In the genomic region with DNA sequence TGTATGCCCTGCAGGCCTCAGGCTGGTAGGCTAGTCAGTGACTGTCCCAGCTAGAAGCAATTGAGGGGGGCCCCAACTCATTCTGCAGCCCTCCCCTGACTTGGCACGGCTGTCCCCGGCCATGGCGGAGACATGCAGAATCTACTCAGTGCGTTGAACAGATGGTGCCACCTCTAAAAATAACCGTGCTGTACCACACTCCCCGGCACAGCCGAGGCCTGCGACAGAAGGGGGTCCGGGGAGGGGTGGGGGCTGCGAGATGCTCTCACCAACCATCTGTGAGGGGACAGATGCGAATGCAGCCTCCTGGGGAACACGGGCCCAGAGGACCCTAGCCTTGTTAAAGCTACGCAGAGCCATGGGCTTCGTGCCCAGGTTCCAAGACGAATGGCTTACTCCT, we compare ENCODE assay signal across 10 mouse cellular contexts.
DNase-seq lines count a peak whose midpoint lies in the region; ATAC-seq lines count a peak whose summit lies in the region.
"Had no signal": no experiment of that assay in that cellular context is flagged by ENCODE, and none has a peak within 500 bp of the region (broad histone marks: within the 10 kb centered on the region; RNA-seq: fewer than 3 reads in every experiment).

No protein-coding gene starts in this region.

- no peak for DNase-seq in midbrain, embryonic 10.5 days (ENCODE audit: low spot score)
- no peak for DNase-seq in hindbrain, embryonic 11.5 days (ENCODE audit: low spot score)
- peak; percentile 49 to 90 for DNase-seq in left cerebral cortex, adult 8-10 months (ENCODE audit: low spot score in 2 of 2)
- peak; percentile 82 to 84 for DNase-seq in right cerebral cortex, postnatal 36 days (ENCODE audit: low spot score in 2 of 2)
- no peak for DNase-seq in lung, postnatal 36 days
- DNase-seq in adrenal gland, adult 18-20 months (ENCODE audit: low spot score in 2 of 2), result no peak
- no peak for DNase-seq in spleen, adult 12 weeks (ENCODE audit: low spot score)

- no peak overlapping the region for H3K27ac ChIP-seq in midbrain, embryonic 15.5 days
- H3K27ac ChIP-seq in midbrain, embryonic 10.5 days (replicated peaks), result no peak overlapping the region
- no peak overlapping the region for H3K27ac ChIP-seq in hindbrain, embryonic 11.5 days (ENCODE audit: low read depth, low read length)
- H3K27ac ChIP-seq: embryonic facial prominence, embryonic 13.5 days had no signal

- H3K9ac ChIP-seq in midbrain, embryonic 15.5 days, result no peak overlapping the region
- no peak overlapping the region for H3K9ac ChIP-seq in hindbrain, embryonic 11.5 days (ENCODE audit: low read depth, low read length)
- H3K9ac ChIP-seq: embryonic facial prominence, embryonic 13.5 days had no signal

- H3K4me3 ChIP-seq in midbrain, embryonic 15.5 days, result no peak overlapping the region
- H3K4me3 ChIP-seq in midbrain, embryonic 10.5 days, result no peak overlapping the region
- no peak overlapping the region for H3K4me3 ChIP-seq in hindbrain, embryonic 11.5 days (ENCODE audit: low read depth, low read length)
- H3K4me3 ChIP-seq: embryonic facial prominence, embryonic 13.5 days had no signal

- no peak overlapping the region for H3K4me2 ChIP-seq in midbrain, embryonic 15.5 days
- no peak overlapping the region for H3K4me2 ChIP-seq in hindbrain, embryonic 11.5 days (replicated peaks; ENCODE audit: low read depth, low read length)
- H3K4me2 ChIP-seq: embryonic facial prominence, embryonic 13.5 days; liver, embryonic 11.5 days had no signal

- H3K4me1 ChIP-seq in midbrain, embryonic 15.5 days, result peaks cover 22% of the 10 kb centered on the region
- H3K4me1 ChIP-seq in midbrain, embryonic 10.5 days, result peaks cover 3% of the 10 kb centered on the region; the same call in 1 of the 2 replicates
- no peaks in the 10 kb centered on the region for H3K4me1 ChIP-seq in hindbrain, embryonic 11.5 days (replicated peaks; ENCODE audit: control insufficient read depth, insufficient read depth, low read length)
- H3K4me1 ChIP-seq: embryonic facial prominence, embryonic 13.5 days had no signal

- WGBS in midbrain, embryonic 15.5 days, result 55% methylated on average over 15 of the region's 15 CpGs
- 93% methylated on average over 15 of the region's 15 CpGs for WGBS in midbrain, embryonic 10.5 days
- 72% methylated on average over 15 of the region's 15 CpGs for WGBS in hindbrain, embryonic 11.5 days

- no peaks in the 10 kb centered on the region for H3K27me3 ChIP-seq in midbrain, embryonic 15.5 days (replicated peaks)
- H3K27me3 ChIP-seq in midbrain, embryonic 10.5 days (ENCODE audit: low read depth, poor library complexity, severe bottlenecking), result no peaks in the 10 kb centered on the region
- no peaks in the 10 kb centered on the region for H3K27me3 ChIP-seq in hindbrain, embryonic 11.5 days (ENCODE audit: control insufficient read depth, insufficient read depth, low read length)
- H3K27me3 ChIP-seq: embryonic facial prominence, embryonic 13.5 days had no signal

- H3K9me3 ChIP-seq in midbrain, embryonic 15.5 days, result no peaks in the 10 kb centered on the region
- H3K9me3 ChIP-seq in midbrain, embryonic 10.5 days (replicated peaks), result no peaks in the 10 kb centered on the region
- H3K9me3 ChIP-seq in hindbrain, embryonic 11.5 days (ENCODE audit: control insufficient read depth, low read length), result no peaks in the 10 kb centered on the region
- H3K9me3 ChIP-seq: embryonic facial prominence, embryonic 13.5 days had no signal

- peak; percentile 34; the same call in 1 of the 2 replicates for ATAC-seq in midbrain, embryonic 15.5 days (replicated peaks)
- ATAC-seq in hindbrain, embryonic 11.5 days (ENCODE audit: low FRiP score), result peak; percentile 63

- no peaks in the 10 kb centered on the region for H3K36me3 ChIP-seq in midbrain, embryonic 15.5 days (replicated peaks)
- no peaks in the 10 kb centered on the region for H3K36me3 ChIP-seq in midbrain, embryonic 10.5 days
- H3K36me3 ChIP-seq in hindbrain, embryonic 11.5 days (ENCODE audit: control insufficient read depth, insufficient read depth, low read length), result no peaks in the 10 kb centered on the region
- H3K36me3 ChIP-seq: embryonic facial prominence, embryonic 13.5 days had no signal

Comparison
In these comparisons a context has a peak if more than half of its experiments do, and no peak if none do; other contexts are left out.
1. DNase-seq: peak in left cerebral cortex, adult 8-10 months (2 of 2) and right cerebral cortex, postnatal 36 days (2 of 2); none in midbrain, embryonic 10.5 days (single experiment), hindbrain, embryonic 11.5 days (single experiment), lung, postnatal 36 days (single experiment), adrenal gland, adult 18-20 months (0 of 2) and spleen, adult 12 weeks (single experiment).